Mouse (Mus musculus) retina, postnatal 1 day (tissue): ENCODE results near the gene BC051665.

Source experiments
- DNase-seq: peaks from one replicate; pipeline ENCODE4 v3.0.0-alpha.2; 2012

The BC051665 gene

GRCm38 (mm10) chr13:60786264-60786663 is at the start of gene BC051665:
Gene BC051665 (minus strand): TSS chr13:60786364.
- DNase-seq: no peak

- DNase-seq: no peak
Observed at GRCm38 (mm10) chr13:60826052-60826451, 39.9 kb upstream of the BC051665 start.

- no peak for DNase-seq
Observed at GRCm38 (mm10) chr13:60820486-60821175, 34.5 kb upstream of the BC051665 start.

- DNase-seq: peak; percentile 62
Observed at GRCm38 (mm10) chr13:60819469-60819868, 33.3 kb upstream of the BC051665 start.

- DNase-seq: no peak
Observed at GRCm38 (mm10) chr13:60813722-60814121, 27.6 kb upstream of the BC051665 start.

- no peak for DNase-seq
Observed at GRCm38 (mm10) chr13:60812768-60813167, 26.6 kb upstream of the BC051665 start.

- no peak for DNase-seq
Observed at GRCm38 (mm10) chr13:60809690-60810089, 23.5 kb upstream of the BC051665 start.

- DNase-seq: no peak
Observed at GRCm38 (mm10) chr13:60802749-60803148, 16.6 kb upstream of the BC051665 start, which contains the start of gene Ctsll3. Gene Ctsll3 (minus strand): TSS chr13:60802849.

GRCm38 (mm10) chr13:60789466-60789865 is 3.3 kb upstream of the BC051665 start:
- DNase-seq: no peak

- no peak for DNase-seq
Observed at GRCm38 (mm10) chr13:60783301-60783700, 2.9 kb downstream of the BC051665 start.

GRCm38 (mm10) chr13:60780534-60780933 is 5.6 kb downstream of the BC051665 start:
- no peak for DNase-seq

GRCm38 (mm10) chr13:60761161-60761560 is 25.0 kb downstream of the BC051665 start:
- no peak for DNase-seq

- DNase-seq: no peak
Observed at GRCm38 (mm10) chr13:60760392-60760791, 25.8 kb downstream of the BC051665 start.

GRCm38 (mm10) chr13:60759136-60759535 is 27.0 kb downstream of the BC051665 start:
- DNase-seq: peak; percentile 49

- no peak for DNase-seq
Observed at GRCm38 (mm10) chr13:60757292-60757691, 28.9 kb downstream of the BC051665 start.

- DNase-seq: no peak
Observed at GRCm38 (mm10) chr13:60755251-60755650, 30.9 kb downstream of the BC051665 start.

- no peak for DNase-seq
Observed at GRCm38 (mm10) chr13:60753216-60753615, 32.9 kb downstream of the BC051665 start.

GRCm38 (mm10) chr13:60750930-60751329 is 35.2 kb downstream of the BC051665 start:
- DNase-seq: no peak

GRCm38 (mm10) chr13:60748556-60748955 is 37.6 kb downstream of the BC051665 start:
- DNase-seq: peak; percentile 56

GRCm38 (mm10) chr13:60747201-60747600 is 39.0 kb downstream of the BC051665 start:
- DNase-seq: no peak

GRCm38 (mm10) chr13:60746271-60746670 is 39.9 kb downstream of the BC051665 start:
- peak; percentile 70 for DNase-seq

GRCm38 (mm10) chr13:60745358-60745757 is 40.8 kb downstream of the BC051665 start:
- DNase-seq: no peak

GRCm38 (mm10) chr13:60744736-60745135 is 41.4 kb downstream of the BC051665 start:
- DNase-seq: no peak

- DNase-seq: peak; percentile 80
Observed at GRCm38 (mm10) chr13:60744078-60744460, 42.1 kb downstream of the BC051665 start.
